Comparison of ENCODE assay signal across 24 mouse cellular contexts in the genomic region with DNA sequence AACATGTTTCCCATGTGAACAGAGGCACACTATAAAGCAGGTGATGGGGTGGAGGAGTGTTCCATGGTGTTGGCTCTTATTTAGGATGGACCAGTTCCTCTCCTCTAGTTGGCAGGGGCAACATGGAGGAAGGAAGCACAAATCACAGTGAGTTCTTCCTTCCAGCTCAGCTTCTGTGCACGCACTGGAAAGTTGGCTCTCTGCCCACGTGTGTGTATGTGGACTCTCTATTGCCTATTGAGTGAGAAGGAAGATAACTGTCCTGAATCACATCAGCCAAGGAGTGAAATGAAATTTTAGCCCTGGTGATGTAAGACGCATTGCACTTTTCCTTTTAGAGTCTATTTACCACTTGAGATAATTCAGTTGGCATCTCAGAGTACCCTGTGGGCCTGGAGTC.
DNase-seq lines count a peak whose midpoint lies in the region; TF ChIP-seq lines count a peak whose summit lies in the region.
"Had no signal": no experiment of that assay in that cellular context is flagged by ENCODE, and none has a peak within 500 bp of the region (broad histone marks: within the 10 kb centered on the region; RNA-seq: fewer than 3 reads in every experiment).

No protein-coding gene starts in this region.

- no peaks in the 10 kb centered on the region for H3K36me3 ChIP-seq in heart, adult 2 months (ENCODE audit: control insufficient read depth, insufficient read depth, low read length)
- H3K36me3 ChIP-seq: embryonic facial prominence, embryonic 12.5 days; hindbrain, embryonic 10.5 days; hindbrain, embryonic 15.5 days; intestine, embryonic 15.5 days; limb, embryonic 12.5 days; liver, embryonic 15.5 days; lung, embryonic 15.5 days; midbrain, embryonic 13.5 days; neural tube, embryonic 13.5 days had no signal

- peak; percentile 48 to 64 for DNase-seq in cerebellum, postnatal 14 days
- no peak for DNase-seq in cerebellum, adult 11 months
- peak; percentile 17 for DNase-seq in heart, postnatal 4 days
- no peak for DNase-seq in heart, adult 2 months
- peak; percentile 21 to 26 for DNase-seq in kidney, postnatal 4 days
- no peak for DNase-seq in kidney, adult 11 months
- DNase-seq: adrenal gland, adult 2 months; B cell, adult 2 months; cerebellum, adult 2 months; embryo, embryonic 11 days; gastrocnemius, postnatal 14 days; layer of hippocampus, adult 9-11 months; right cerebral cortex, postnatal 14 days; thymus, postnatal 4 days had no signal

- no peak for TF ChIP-seq POLR2A in heart, adult 2 months (IDR thresholded peaks at IDR 0.05; ENCODE audit: insufficient read depth, low read depth, low read length)

- H3K79me2 ChIP-seq in heart, adult 2 months (replicated peaks; ENCODE audit: control insufficient read depth, insufficient read depth, low read length), result no peaks in the 10 kb centered on the region

- 14% methylated on average over 3 of the region's 3 CpGs for WGBS in heart, adult 2 months

- no peaks in the 10 kb centered on the region for H3K4me1 ChIP-seq in heart, adult 2 months (ENCODE audit: control insufficient read depth, insufficient read depth, low read length)
- H3K4me1 ChIP-seq: embryonic facial prominence, embryonic 12.5 days; intestine, embryonic 15.5 days; limb, embryonic 12.5 days; liver, embryonic 15.5 days; lung, embryonic 15.5 days had no signal

- no peak overlapping the region for H3K9ac ChIP-seq in heart, adult 2 months (ENCODE audit: low read depth, low read length)
- H3K9ac ChIP-seq: embryonic facial prominence, embryonic 12.5 days; hindbrain, embryonic 15.5 days; intestine, embryonic 15.5 days; limb, embryonic 12.5 days; liver, embryonic 15.5 days; lung, embryonic 15.5 days; midbrain, embryonic 13.5 days; neural tube, embryonic 13.5 days had no signal

- H3K27ac ChIP-seq in heart, adult 2 months, result no peak overlapping the region
- H3K27ac ChIP-seq: embryonic facial prominence, embryonic 12.5 days; hindbrain, embryonic 10.5 days; hindbrain, embryonic 15.5 days; intestine, embryonic 15.5 days; limb, embryonic 12.5 days; liver, embryonic 15.5 days; lung, embryonic 15.5 days; macrophage; midbrain, embryonic 13.5 days; neural tube, embryonic 13.5 days had no signal

- TF ChIP-seq EP300 in heart, adult 2 months (IDR thresholded peaks at IDR 0.05; ENCODE audit: insufficient read depth, low read depth, low read length), result no peak

- no peak for TF ChIP-seq CTCF in heart, adult 2 months (IDR thresholded peaks at IDR 0.05)

- no peaks in the 10 kb centered on the region for H3K27me3 ChIP-seq in heart, adult 2 months (ENCODE audit: control insufficient read depth, insufficient read depth, low read length)
- H3K27me3 ChIP-seq: embryonic facial prominence, embryonic 12.5 days; hindbrain, embryonic 15.5 days; intestine, embryonic 15.5 days; liver, embryonic 15.5 days; lung, embryonic 15.5 days; midbrain, embryonic 13.5 days; neural tube, embryonic 13.5 days had no signal

- no peak overlapping the region for H3K4me3 ChIP-seq in heart, adult 2 months
- H3K4me3 ChIP-seq: embryonic facial prominence, embryonic 12.5 days; hindbrain, embryonic 10.5 days; hindbrain, embryonic 15.5 days; intestine, embryonic 15.5 days; limb, embryonic 12.5 days; liver, embryonic 15.5 days; lung, embryonic 15.5 days; midbrain, embryonic 13.5 days; neural tube, embryonic 13.5 days had no signal

- intact Hi-C loops in heart, adult 2 months (cut with DNase I), result loop anchor here (10.0 kb wide), 1 partner anchor 505 kb away; no protein-coding TSS in a partner anchor

Comparison
In these comparisons a context has a peak if more than half of its experiments do, and no peak if none do; other contexts are left out.
1. DNase-seq: peak in cerebellum, postnatal 14 days (2 of 2), heart, postnatal 4 days (single experiment) and kidney, postnatal 4 days (2 of 2); none in cerebellum, adult 11 months (single experiment), heart, adult 2 months (0 of 2) and kidney, adult 11 months (single experiment).